In the genomic region with DNA sequence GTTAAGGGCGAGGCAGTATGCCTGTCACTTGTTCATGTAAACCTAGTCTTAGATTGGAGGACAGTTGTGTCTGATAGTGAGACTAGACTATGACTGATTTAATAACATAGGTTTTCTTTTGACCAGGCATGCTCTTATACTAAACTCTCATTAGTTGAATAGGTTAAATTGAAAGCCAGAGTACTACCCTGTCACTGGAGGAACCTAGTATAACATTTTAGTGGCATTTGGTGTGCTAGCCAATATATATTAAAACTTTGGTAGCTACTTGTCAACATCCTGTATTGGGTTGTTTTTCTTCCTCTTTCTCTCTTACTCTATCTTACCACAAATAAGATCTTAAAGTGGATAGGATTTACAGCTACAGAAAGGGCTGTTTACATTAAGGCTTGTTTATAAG, we compare ENCODE assay signal across 31 mouse cellular contexts. TPM values are rescaled to one million over a fixed set of nuclear protein-coding genes. Genes with fewer than 3 reads are reported as not detected.
DNase-seq lines count a peak whose midpoint lies in the region; ATAC-seq and TF ChIP-seq lines count a peak whose summit lies in the region.
"Had no signal": no experiment of that assay in that cellular context is flagged by ENCODE, and none has a peak within 500 bp of the region (broad histone marks: within the 10 kb centered on the region; RNA-seq: fewer than 3 reads in every experiment).

No protein-coding gene starts in this region.

- DNase-seq in CD4-positive, CD25-positive, alpha-beta regulatory T cell, adult 2 months (ENCODE audit: low read depth, low spot score) = peak; percentile 42
- peak; percentile 40 for DNase-seq in naive thymus-derived CD4-positive, alpha-beta T cell, adult 2 months (ENCODE audit: low read depth)
- no peak for DNase-seq in spleen, postnatal 36 days (ENCODE audit: low spot score in 2 of 2)
- DNase-seq in gastrocnemius, postnatal 14 days = no peak
- DNase-seq in left cerebral cortex, adult 2 months (ENCODE audit: extremely low spot score in 1 of 2, low spot score in 2 of 2) = no peak
- DNase-seq: adrenal gland, postnatal 10 days; cerebellum, adult 18-20 months; cerebellum, postnatal 14 days; embryo, embryonic 11 days; gastrocnemius, postnatal 10 days; heart, adult 2 months; heart, postnatal 14 days; kidney, adult 18-20 months; liver; lung, postnatal 36 days; right cerebral cortex, postnatal 14 days; spleen, adult 18-20 months; thymus, adult 18-20 months; thymus, postnatal 4 days had no signal

- H3K4me1 ChIP-seq in megakaryocyte, embryonic 14.5 days = peaks cover 45% of the 10 kb centered on the region

- no peak overlapping the region for H3K27ac ChIP-seq in left cerebral cortex, adult 2 months
- H3K27ac ChIP-seq: embryonic facial prominence, embryonic 15.5 days; heart, adult 2 months; heart, embryonic 13.5 days; hindbrain, embryonic 12.5 days; limb, embryonic 10.5 days; liver, embryonic 15.5 days; lung, embryonic 15.5 days; midbrain, embryonic 10.5 days; stomach, embryonic 15.5 days had no signal

- no peaks in the 10 kb centered on the region for H3K9me3 ChIP-seq in megakaryocyte, embryonic 14.5 days
- H3K9me3 ChIP-seq: embryonic facial prominence, embryonic 15.5 days; heart, embryonic 13.5 days; hindbrain, embryonic 12.5 days; limb, embryonic 10.5 days; liver, embryonic 15.5 days; lung, embryonic 15.5 days; midbrain, embryonic 10.5 days; stomach, embryonic 15.5 days had no signal

- H3K36me3 ChIP-seq in megakaryocyte, embryonic 14.5 days (replicated peaks; ENCODE audit: low read length) = peaks cover 14% of the 10 kb centered on the region
- H3K36me3 ChIP-seq: liver, embryonic 15.5 days; stomach, embryonic 15.5 days had no signal

- ATAC-seq in megakaryocyte, adult 5-6 weeks (ENCODE audit: poor library complexity, severe bottlenecking) = no peak
- ATAC-seq in granulocyte monocyte progenitor cell, adult 5-6 weeks (replicated peaks; ENCODE audit: poor library complexity, severe bottlenecking) = peak; percentile 18
- ATAC-seq: Patski had no signal

- H3K27me3 ChIP-seq in megakaryocyte, embryonic 14.5 days (replicated peaks) = no peaks in the 10 kb centered on the region
- H3K27me3 ChIP-seq: embryonic facial prominence, embryonic 15.5 days; heart, embryonic 13.5 days; hindbrain, embryonic 12.5 days; liver, embryonic 15.5 days; lung, embryonic 15.5 days; Patski; stomach, embryonic 15.5 days had no signal

- no peak for TF ChIP-seq CTCF in left cerebral cortex, adult 2 months (IDR thresholded peaks at IDR 0.05)

- intact Hi-C loops in gastrocnemius, postnatal 14 days (cut with DNase I; ENCODE audit: low total_unique reads) = no loop called here
- intact Hi-C loops in left cerebral cortex, adult 2 months (cut with DNase I) = no loop called here

- H3K4me3 ChIP-seq in megakaryocyte, embryonic 14.5 days (replicated peaks) = peak overlapping the region; percentile 5
- no peak overlapping the region for H3K4me3 ChIP-seq in left cerebral cortex, adult 2 months
- H3K4me3 ChIP-seq: embryonic facial prominence, embryonic 15.5 days; heart, adult 2 months; heart, embryonic 13.5 days; hindbrain, embryonic 12.5 days; limb, embryonic 10.5 days; liver, embryonic 15.5 days; lung, embryonic 15.5 days; midbrain, embryonic 10.5 days; stomach, embryonic 15.5 days had no signal

RNA-seq across cellular contexts. Expression of gene Slc4a7, which starts 4.3 kb away (rescaled TPM):
- 0.15 TPM in 1 of 2 replicates, not detected in the other for polyA plus RNA-seq in megakaryocyte, embryonic 14.5 days (2012; ENCODE audit: insufficient read depth, low replicate concordance)
- total RNA-seq in megakaryocyte, adult 5-6 weeks (2015) = 23.9 and 26.7 TPM in 2 replicates
- total RNA-seq in megakaryocyte, adult 5-6 weeks (2017) = 28.2 and 29.0 TPM in 2 replicates
- total RNA-seq in granulocyte monocyte progenitor cell, adult 5-6 weeks (2014; fragmentation: Nextera tagmentation) = 23.8 and 34.5 TPM in 2 replicates
- 30.9 and 40.2 TPM in 2 replicates for total RNA-seq in granulocyte monocyte progenitor cell, adult 5-6 weeks (2017)
- 10 to 100 TPM in 1 of 2 experiments, 1 to 10 TPM in 1; 9.7 to 10.9 TPM for total RNA-seq in gastrocnemius, postnatal 14 days (2021)
- total RNA-seq in left cerebral cortex, adult 2 months (2021) = 10 to 100 TPM; 23.3 to 25.5 TPM

Comparison
In these comparisons a context has a peak if more than half of its experiments do, and no peak if none do; other contexts are left out.
1. DNase-seq: peak in CD4-positive, CD25-positive, alpha-beta regulatory T cell, adult 2 months (single experiment) and naive thymus-derived CD4-positive, alpha-beta T cell, adult 2 months (single experiment); none in spleen, postnatal 36 days (0 of 2), gastrocnemius, postnatal 14 days (single experiment) and left cerebral cortex, adult 2 months (0 of 2).